Mouse (Mus musculus): ENCODE measurements around the gene Mtor.

GRCm38 (mm10) chr4:148596731-148597130 is 148.3 kb downstream of the Mtor start:
- TF ChIP-seq CTCF (IDR thresholded peaks at IDR 0.05; ENCODE audit: low read depth) (no peak), EP300 (IDR thresholded peaks at IDR 0.05; ENCODE audit: low read depth) (no peak)
